Mouse (Mus musculus): Measurements from ENCODE around the gene Wwox.

DNA sequence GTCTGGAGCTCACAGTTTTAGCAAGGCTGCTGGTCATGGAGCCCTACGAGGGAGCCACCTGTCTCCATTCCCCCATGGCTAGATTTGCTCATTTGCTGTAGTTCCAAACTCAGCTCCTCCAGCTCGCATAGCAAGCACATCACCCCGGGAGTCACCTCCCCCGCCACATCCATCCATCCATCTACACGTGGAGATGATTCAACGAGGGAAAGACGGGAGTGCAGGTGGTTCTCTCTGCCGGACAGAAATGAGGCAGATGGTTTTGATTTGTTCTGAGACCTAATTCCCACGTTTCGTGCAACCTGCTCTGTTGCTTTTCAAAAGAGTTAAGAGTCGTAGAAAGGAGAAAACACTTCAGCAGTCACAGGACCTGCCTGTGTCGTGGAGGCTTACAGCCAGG, 920.2 kb downstream of the Wwox start:
- TF ChIP-seq EP300 (IDR thresholded peaks at IDR 0.05) (no peak), CTCF (IDR thresholded peaks at IDR 0.05) (no peak)

Measured in lung, postnatal 0 days (tissue).